Mouse (Mus musculus) frontal cortex, adult (tissue): ENCODE measurements around the gene Scimp.
"Not testable (repeated sequence)": the region's sequence is repeated elsewhere in the genome, so short reads cannot be mapped to it uniquely, and the experiment has no call there.

Experiments used
- ATAC-seq: cut with Nextera tagmentation; 2 replicates; pipeline ENCODE4 v1.9.2; 2017; ENCODE audit warnings: mild to moderate bottlenecking, moderate library complexity, mixed read lengths; ENCODE audit not compliant: low TSS enrichment

Gene Scimp

DNA sequence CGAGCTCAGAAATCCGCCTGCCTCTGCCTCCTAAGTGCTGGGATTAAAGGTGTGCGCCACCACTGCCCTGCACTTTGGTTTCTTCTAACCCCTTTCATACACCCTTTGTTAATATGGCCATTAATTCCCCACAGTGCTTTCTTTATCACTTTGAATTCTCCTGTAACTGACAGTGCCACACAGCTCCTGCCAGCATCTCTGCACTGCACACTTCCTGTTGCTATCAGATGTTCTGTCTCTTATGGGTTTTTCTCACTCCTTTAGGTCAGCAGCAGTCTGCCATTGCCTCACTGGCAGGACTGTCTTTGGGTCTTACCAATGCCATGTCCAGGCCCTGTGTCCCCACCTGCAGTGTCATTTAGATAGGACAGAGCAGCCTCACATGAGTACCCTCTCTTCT, 41.6 kb downstream of the Scimp start:
- ATAC-seq = no peak

DNA sequence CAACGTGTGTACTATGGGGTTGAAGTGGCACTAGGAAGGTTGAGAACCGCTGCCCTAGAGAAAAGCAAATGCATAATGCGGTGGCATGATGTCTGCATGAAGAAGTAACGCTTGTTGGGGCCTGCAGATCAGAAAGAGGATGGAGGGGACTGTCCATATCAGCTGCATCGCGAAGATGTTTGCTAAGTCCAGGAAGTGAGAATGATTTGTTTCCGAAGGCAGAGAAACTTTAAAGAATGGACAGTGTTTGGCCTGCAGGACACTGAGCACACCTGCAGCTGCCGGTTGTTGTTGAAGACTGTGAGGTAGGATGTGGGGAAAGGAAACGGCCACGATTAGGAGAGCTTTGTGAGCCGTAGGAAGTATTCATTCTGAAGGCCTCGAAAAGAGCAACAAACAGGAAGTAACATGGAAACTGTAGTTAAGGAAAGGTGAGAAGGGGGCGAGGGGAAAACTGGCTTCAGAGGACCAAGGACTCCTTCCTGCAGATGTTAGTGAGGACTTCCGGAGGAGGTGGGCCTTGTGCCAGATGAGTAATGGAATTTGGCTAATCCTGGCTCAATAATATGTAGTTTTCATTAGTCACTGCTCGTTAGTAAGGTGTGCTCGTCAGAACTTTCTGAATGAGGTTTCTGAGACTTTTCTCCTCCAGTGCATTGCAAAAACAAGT, 46.5 kb downstream of the Scimp start:
- no peak for ATAC-seq

DNA sequence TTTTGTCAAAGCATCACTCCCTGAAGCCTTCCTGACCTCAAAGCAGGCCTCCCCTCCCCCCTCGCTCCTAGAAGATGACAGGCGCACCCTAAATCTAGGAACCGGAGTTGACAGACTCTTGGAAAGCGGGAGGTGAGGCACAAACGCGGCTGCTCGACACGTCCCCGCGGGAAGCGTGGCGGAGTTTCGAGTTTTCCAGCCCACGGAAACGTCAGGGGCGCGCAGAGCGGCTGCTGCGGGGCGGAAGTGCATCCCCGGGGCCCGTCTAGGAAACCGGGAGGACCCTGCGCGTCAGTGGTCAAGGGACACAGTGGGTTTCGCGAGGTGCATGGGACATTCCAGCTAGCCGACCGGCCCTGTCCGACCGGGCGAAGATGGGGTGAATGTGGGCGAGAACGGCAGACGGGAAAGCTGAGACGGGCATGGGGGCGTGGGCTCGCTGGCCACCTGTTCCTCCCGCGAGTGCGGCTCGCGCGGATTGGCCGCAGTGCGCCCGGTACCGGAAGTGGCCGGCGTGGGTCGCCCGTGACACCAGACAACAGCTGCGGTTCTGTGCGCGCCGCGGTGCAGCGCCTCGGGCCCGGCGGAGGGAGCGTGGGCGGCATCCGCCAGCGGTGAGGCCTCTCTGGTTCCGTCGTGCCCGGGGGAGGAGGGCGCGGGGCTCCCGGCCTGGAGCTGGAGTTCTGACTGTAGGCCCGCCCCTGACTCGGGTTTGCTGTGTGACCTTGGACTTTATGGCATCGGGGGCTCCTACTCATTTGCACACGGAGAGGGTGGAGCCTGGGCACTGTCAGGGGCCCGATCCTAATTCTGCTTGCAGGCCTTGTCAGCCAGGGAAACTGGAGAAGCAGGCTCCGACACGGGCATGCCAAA, 48.2 kb downstream of the Scimp start, which contains the start of gene Zfp3:
Gene Zfp3, plus strand, starts transcription at position 274 of the 873 bp plus-strand sequence.
- ATAC-seq = peak; percentile 93

DNA sequence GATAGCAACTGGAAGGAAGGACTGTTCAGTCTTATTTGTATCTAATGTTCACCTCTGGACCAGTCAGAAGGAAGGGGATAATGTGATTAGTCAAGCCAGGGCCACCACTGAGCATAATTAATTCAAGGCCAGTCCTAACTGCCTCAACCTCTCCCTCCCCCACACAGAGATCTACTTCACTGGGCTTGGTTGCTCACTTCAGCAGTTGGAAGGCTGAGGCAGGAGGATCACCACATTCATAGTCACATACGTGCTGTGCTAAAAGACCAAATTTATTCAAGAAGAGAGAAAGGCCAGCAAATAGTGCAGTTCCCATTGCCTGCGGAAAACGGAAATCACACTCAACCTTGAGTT, 48.8 kb downstream of the Scimp start:
- ATAC-seq = no peak

DNA sequence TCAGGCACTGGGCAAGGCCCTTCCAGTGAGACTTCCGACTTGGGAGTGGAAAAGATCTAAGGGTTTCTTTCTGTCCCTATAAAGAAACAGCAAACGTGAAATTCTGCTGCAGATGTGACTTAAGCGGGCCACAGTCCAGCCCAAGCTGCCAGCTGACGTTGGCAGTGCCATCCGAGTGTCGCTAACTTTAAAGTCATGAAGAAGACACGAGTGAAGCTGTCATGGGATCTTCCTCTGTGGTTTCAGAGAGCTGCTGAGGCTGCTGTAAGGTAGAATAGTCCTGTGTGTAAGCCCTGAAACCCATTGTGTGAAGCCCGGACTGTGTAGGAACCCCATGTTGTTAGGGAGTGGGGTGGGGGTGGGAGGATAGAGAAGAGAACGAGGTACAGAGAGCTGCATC, 49.7 kb downstream of the Scimp start:
- no peak for ATAC-seq

DNA sequence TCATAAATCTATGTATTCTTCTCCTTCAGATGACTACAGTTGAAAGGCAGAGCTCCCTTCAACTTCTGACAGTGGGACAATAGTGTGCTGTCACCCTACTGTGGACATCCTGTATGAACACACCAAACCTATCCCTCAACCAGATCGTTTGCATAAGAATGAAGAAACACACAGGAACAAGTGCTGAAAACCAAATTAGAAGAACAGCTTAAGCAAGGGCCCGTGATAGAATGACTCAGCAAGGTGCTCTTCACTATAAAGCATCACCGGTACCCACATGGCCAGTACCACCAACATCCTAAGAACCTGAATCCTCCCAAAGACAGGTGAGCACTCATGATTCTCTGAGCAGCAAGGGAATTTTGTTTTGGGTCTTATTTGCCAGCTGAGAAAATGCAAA, 51.9 kb downstream of the Scimp start:
- not testable (repeated sequence) for ATAC-seq

DNA sequence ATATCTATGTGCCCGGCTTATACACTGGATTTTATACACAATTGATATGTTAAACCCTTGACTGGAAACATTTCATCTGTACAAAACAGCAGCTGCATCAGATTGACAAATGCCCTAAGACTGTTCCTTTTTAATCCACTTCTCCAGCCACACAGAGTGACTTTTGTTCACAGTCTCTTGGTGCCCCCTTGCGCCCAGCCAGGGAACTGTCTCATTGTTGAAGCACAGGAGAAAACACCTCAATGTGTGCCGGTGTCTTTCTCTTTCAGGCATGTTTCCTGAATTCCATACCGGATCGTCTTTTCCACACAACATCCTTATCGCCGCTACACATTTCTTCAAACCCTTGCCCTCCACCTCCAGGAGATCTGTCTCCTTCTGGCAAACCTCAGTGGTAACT, 56.7 kb downstream of the Scimp start:
- ATAC-seq = peak; percentile 82

DNA sequence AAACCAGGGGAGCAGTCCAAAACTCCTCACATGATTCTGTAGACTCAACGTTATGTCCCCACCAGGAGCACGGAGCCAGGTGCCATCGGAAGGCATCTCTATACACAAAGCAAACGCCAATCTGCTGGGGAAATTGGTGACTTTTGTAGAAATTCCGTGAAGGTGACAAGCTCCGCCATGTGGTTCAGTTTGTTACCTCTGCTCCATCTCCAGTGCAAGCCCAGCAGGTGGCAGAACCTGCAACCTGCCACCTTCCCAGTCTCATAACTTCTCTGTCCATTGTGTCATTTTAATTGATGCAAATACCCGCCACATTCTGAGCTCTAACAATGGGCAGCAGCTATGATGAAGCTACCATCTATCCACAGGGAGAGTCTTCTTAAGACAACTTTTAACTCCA, 57.4 kb downstream of the Scimp start:
- no peak for ATAC-seq

DNA sequence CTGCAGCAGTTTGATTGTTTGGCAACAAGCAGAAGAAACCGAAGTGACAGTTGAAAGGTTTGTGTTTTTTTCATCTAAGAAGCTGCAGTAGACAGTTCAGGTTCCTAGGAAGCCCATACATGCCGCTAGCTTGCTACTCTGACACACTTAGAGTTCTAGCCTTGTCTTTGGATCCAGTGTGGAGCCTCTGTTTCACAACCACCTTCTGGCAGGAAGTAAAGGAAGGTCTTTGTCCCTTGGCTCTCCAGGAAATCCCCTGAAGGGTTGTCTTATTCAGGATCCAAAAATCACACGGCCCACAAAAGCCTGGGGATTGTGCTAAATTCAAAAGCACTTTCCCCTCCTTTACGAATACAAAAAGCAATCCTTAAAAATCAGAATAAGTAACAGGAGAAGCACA, 57.9 kb downstream of the Scimp start:
- no peak for ATAC-seq

DNA sequence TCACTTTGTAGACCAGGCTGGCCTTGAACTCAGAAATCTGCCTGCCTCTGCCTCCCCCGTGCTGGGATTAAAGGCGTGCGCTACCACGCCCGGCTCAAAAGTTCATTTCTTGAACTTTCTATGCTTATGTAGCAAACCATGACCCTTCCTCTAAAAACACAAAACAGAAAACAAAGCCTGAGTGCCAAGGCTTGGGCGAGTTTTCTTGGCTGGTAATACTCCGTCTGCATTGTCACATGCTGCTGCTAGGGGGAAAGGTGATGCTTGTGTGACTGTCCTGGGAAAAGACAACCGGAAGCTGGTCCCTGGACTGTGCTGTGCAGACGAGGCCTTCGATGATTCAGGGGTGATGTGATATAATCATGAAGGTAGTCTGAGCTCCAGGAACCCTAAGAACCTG, 59.2 kb downstream of the Scimp start:
- no peak for ATAC-seq

DNA sequence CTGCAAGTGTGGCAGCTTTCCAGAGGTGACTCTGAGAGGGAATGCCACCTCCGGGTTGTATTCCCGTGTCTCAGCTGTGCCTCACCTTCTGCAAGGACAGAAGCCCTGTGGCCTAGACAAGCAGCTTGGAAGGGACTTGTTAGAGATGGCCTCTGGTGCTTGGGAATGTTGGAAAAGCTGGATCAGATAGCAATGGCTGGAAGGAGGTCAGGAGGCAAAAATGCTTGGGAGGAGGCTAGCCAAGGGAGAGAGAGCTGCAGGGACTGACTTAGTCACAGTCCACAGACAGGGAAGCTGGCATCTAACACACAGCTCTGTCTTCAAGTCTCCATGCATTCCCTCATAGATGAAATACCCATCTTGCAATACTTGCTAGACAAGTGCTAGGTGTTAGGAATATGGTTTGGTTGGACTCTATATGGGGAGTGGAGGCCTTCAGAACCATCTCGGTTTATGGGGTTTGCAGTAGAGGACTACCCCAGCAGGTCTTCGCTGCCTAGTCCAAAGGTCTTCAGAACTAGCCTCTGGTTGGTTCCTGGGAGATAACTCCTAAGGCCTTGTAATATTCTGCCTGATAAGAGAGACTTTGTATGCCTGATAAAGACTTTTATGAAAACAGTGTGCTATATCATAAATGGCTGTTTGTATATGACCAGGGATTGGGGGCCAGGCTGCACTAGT, 59.9 kb downstream of the Scimp start:
- no peak for ATAC-seq

DNA sequence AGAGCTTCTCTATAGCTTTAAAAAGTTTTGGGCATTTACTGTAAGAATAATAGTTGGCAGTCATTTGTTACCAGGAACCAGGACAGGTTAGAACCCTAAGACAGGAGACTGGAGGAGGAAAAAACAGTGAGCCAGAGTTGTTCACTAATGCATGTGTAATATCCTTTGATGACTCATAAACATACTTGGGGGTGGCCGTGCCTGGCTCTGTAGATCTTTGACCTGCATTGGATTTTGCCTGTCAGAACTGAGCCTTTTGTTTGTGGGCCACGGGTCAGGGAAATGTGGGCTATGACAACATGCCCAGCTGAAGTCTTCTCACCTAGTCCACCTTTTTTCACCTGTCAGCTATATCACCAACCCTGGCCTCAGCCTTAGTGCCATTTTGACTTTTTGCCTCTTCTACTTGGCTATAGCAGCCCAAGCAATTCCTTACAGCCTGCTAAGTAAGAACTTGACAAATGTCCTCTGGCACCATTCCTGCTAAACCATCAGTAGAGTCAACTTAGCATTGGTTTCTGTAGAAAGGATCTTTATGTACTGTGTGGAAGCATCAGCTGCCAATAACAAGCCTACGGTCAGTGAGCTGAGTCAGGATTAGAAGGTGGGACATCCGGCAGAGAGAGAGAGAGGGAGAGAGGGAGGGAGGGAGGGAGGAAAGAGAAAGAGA, 64.4 kb downstream of the Scimp start:
- no peak for ATAC-seq

DNA sequence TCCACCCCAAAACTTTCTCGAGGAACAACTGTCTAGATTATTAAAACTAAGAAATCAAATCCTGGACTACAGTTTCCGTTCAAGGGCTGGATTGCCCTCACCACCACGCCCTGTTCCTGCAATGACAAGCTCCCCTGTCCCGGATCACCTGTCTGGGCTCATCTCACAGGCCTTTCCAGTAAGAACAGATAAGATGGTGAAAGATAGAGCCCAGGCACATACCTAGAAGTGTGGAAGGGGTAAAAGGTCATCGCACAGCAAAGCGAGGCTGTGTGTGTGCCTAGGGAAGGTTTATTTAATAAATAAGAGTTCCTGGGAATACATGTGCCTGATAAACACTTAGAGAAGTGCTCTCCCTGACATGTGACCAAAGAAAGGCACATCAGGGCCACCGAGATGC, 66.8 kb downstream of the Scimp start:
- no peak for ATAC-seq

DNA sequence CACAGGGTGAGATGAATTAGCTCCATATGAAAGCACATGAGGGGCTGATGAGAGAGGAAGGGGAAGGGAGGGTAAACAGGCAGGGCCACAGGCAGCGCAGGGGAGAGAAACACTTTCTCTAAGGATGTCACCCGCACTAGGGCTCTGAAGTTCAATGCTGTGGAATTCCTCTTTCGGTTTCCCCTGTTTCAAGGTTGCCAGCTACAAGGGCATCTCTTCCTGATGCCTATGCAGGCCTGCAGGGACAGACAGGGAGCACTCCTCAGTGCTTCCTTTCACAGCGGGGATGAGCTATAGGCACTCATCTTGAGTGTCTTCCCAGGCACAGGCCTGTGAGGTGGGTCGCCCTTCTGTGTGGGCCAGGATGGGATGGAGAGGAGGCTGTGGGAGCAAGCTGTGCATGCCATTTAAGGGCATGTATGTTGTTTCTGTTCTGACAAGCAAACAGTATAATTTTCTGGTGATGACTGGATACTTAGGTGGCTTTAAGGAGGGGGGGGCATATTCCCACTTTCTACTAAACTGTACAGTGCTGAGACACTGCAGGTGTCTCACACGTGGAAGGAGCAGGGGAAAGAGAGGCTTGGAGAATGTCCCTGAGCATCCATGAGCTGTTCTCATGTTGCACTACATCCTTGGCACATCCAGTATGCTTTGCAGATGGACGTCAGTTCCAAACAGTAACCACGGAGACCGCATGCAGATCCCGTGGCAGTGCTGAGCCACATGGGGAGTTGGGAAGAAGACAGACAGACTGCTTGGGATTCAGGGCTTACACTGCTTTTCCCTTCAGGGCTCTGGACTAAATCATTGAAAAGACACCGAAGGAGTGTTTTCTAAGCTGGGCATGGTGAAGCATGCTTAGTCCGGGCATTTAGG, 69.6 kb downstream of the Scimp start:
- ATAC-seq = no peak

DNA sequence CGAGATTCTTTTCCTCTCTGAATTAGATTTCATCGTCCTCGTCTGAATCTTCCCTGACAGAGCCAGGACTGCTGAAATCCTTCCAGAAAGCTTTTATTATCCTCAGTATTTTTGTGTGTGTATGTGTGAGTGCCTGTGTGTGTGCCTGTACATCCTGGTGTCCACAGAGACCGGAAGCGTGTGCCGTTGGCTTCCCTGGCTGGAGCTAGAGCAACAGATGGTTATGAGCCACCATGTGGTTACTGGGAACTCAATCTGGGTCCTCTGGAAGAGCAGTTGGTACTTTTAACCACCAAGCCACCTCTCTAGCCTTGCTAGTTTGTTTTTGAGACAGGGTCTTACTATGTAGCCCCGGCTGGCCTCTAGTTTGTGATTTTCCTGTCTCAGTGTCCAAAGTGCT, 70.3 kb downstream of the Scimp start:
- ATAC-seq = no peak

DNA sequence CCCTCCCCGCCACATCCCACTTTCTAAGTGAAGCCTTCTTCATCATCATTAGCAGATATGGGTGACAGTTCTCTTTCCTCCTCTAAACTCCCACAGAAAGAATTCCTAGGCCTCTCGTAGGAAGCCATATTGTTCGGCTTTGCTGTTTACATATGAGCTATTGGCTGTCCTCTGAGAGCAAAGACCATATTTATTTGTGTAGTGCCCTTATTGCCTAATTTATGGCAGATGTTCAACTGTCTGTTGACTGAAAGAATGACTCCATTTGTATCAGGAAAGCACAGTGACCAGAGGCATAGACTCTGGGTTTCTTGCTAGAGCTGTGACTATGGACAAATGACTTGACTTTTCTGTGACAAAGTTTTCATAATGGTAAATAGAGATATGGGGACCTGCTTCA, 70.8 kb downstream of the Scimp start:
- no peak for ATAC-seq
